Mouse (Mus musculus) midbrain, embryonic 13.5 days (tissue): ENCODE results near the gene 2610507B11Rik. TPM values are rescaled to one million over a fixed set of nuclear protein-coding genes. Genes with fewer than 3 reads are reported as not detected.
"Not testable (repeated sequence)": the region's sequence is repeated elsewhere in the genome, so short reads cannot be mapped to it uniquely, and the experiment has no call there.

Experiments used
- ATAC-seq: fragments of 200-750 bp; cut with Nextera tagmentation; 2 replicates; pipeline ENCODE4 v1.8.0; 2017; ENCODE audit warnings: mild to moderate bottlenecking, moderate TSS enrichment, moderate library complexity
- H3K27ac ChIP-seq: fragments of 300-500 bp; sonication (generic); 2 replicates; pipeline ENCODE4 v1.5.1; 2015; ENCODE audit warnings: inconsistent platforms, mild to moderate bottlenecking, moderate library complexity
- H3K27me3 ChIP-seq: fragments of 300-500 bp; sonication (generic); 2 replicates; pipeline ENCODE4 v1.6.1; 2015; ENCODE audit warnings: mild to moderate bottlenecking, inconsistent platforms
- H3K36me3 ChIP-seq: fragments of 300-500 bp; sonication (generic); 2 replicates; pipeline ENCODE4 v1.6.1; 2015; ENCODE audit warnings: mild to moderate bottlenecking, inconsistent platforms
- H3K4me1 ChIP-seq: fragments of 300-500 bp; sonication (generic); replicated peaks from 2 replicates; pipeline ENCODE4 v1.6.1; 2015; ENCODE audit warnings: inconsistent platforms
- H3K4me2 ChIP-seq: fragments of 300-500 bp; sonication (generic); replicated peaks from 2 replicates; pipeline ENCODE4 v1.6.1; 2015; ENCODE audit warnings: moderate library complexity, mild to moderate bottlenecking, inconsistent platforms
- H3K4me3 ChIP-seq: fragments of 300-500 bp; sonication (generic); replicated peaks from 2 replicates; pipeline ENCODE4 v1.5.1; 2015; ENCODE audit warnings: mild to moderate bottlenecking, inconsistent platforms
- H3K9ac ChIP-seq: fragments of 300-500 bp; sonication (generic); replicated peaks from 2 replicates; pipeline ENCODE4 v1.6.1; 2015; ENCODE audit warnings: mild to moderate bottlenecking, inconsistent platforms
- H3K9me3 ChIP-seq: fragments of 300-500 bp; sonication (generic); 2 replicates; pipeline ENCODE4 v1.6.1; 2016; ENCODE audit warnings: mild to moderate bottlenecking, inconsistent platforms
- WGBS: fragments of 180-500 bp; shearing (Covaris S2); methylation state at CpG from one replicate; pipeline ENCODE4 v1.1.7; 2015; 5-methylcytosine and 5-hydroxymethylcytosine counted together
- polyA plus RNA-seq: library from polyadenylated mRNA; unstranded; fragments of >200 nt; fragmentation: Nextera tagmentation; extraction: Ambion mirVana; gene quantifications from 2 replicates; pipeline ENCODE4 v1.2.1, GENCODE M21; 2015

The 2610507B11Rik gene
- polyA plus RNA-seq, 1 experiment from 2014 or later, result 62.3 TPM

- Histone ChIP-seq H3K27me3 (no peaks in the 10 kb centered on the region), H3K9me3 (no peaks in the 10 kb centered on the region), H3K4me2 (no peak overlapping the region; the same call in 1 of the 2 replicates), H3K36me3 (peaks cover 23% of the 10 kb centered on the region), H3K4me1 (peaks cover 52% of the 10 kb centered on the region), H3K9ac (no peak overlapping the region), H3K4me3 (0 out of 2 replicates have a peak overlapping the region, but pooled peaks have one; percentile 4), H3K27ac (no peak overlapping the region)
- no peak for ATAC-seq
- 67% methylated on average over 4 of the region's 4 CpGs for WGBS
These were observed 13.8 kb upstream of the 2610507B11Rik start for GRCm38 (mm10) chr11:78247727-78248140.

GRCm38 (mm10) chr11:78256618-78257017 lies 4.9 kb upstream of the 2610507B11Rik start:
- Histone ChIP-seq H3K4me2 (no peak overlapping the region), H3K4me3 (no peak overlapping the region), H3K27ac (no peak overlapping the region), H3K9ac (no peak overlapping the region), H3K36me3 (peaks cover 28% of the 10 kb centered on the region), H3K9me3 (no peaks in the 10 kb centered on the region), H3K27me3 (peaks cover 13% of the 10 kb centered on the region), H3K4me1 (no peaks in the 10 kb centered on the region)
- no peak for ATAC-seq
- WGBS, result 100% methylated on average over 1 of the region's 1 CpGs

GRCm38 (mm10) chr11:78260489-78261258 lies 878 bp upstream of the 2610507B11Rik start:
- WGBS, result 97% methylated on average over 2 of the region's 2 CpGs
- H3K9me3 ChIP-seq, result no peaks in the 10 kb centered on the region
- no peak overlapping the region for H3K9ac ChIP-seq
- H3K4me1 ChIP-seq, result peaks cover 16% of the 10 kb centered on the region
- no peak for ATAC-seq
- H3K36me3 ChIP-seq, result peaks cover 25% of the 10 kb centered on the region
- H3K27ac ChIP-seq, result no peak overlapping the region
- H3K4me3 ChIP-seq, result peak overlapping the region; percentile 87
- H3K27me3 ChIP-seq, result peaks cover 13% of the 10 kb centered on the region
- peak overlapping the region; percentile 82 for H3K4me2 ChIP-seq

GRCm38 (mm10) chr11:78262550-78262949 lies 998 bp downstream of the 2610507B11Rik start:
- H3K9ac ChIP-seq, result peak overlapping the region; percentile 83
- WGBS, result 4% methylated on average over 8 of the region's 8 CpGs
- no peaks in the 10 kb centered on the region for H3K9me3 ChIP-seq
- peak overlapping the region; percentile 87 for H3K4me3 ChIP-seq
- peak overlapping the region; percentile 82 for H3K4me2 ChIP-seq
- peaks cover 13% of the 10 kb centered on the region for H3K27me3 ChIP-seq
- peaks cover 16% of the 10 kb centered on the region for H3K4me1 ChIP-seq
- ATAC-seq, result no peak
- H3K36me3 ChIP-seq, result peaks cover 42% of the 10 kb centered on the region
- no peak overlapping the region for H3K27ac ChIP-seq

- 93% methylated on average over 6 of the region's 6 CpGs for WGBS
- H3K4me3 ChIP-seq, result no peak overlapping the region
- H3K4me1 ChIP-seq, result peaks cover 16% of the 10 kb centered on the region
- H3K4me2 ChIP-seq, result no peak overlapping the region
- no peak overlapping the region for H3K27ac ChIP-seq
- H3K9me3 ChIP-seq, result no peaks in the 10 kb centered on the region
- peaks cover 69% of the 10 kb centered on the region for H3K36me3 ChIP-seq
- H3K9ac ChIP-seq, result no peak overlapping the region
- no peak for ATAC-seq
- no peaks in the 10 kb centered on the region; the same call in 1 of the 2 replicates for H3K27me3 ChIP-seq
These were observed 4.0 kb downstream of the 2610507B11Rik start for GRCm38 (mm10) chr11:78265571-78265970.

GRCm38 (mm10) chr11:78271986-78272385 lies 10.4 kb downstream of the 2610507B11Rik start:
- no peak overlapping the region for H3K4me3 ChIP-seq
- H3K4me2 ChIP-seq, result no peak overlapping the region
- H3K9me3 ChIP-seq, result no peaks in the 10 kb centered on the region
- peaks cover 94% of the 10 kb centered on the region for H3K36me3 ChIP-seq
- 90% methylated on average over 13 of the region's 13 CpGs for WGBS
- H3K9ac ChIP-seq, result no peak overlapping the region
- no peak for ATAC-seq
- no peaks in the 10 kb centered on the region for H3K4me1 ChIP-seq
- no peak overlapping the region for H3K27ac ChIP-seq
- no peaks in the 10 kb centered on the region for H3K27me3 ChIP-seq

GRCm38 (mm10) chr11:78275596-78275995 lies 14.0 kb downstream of the 2610507B11Rik start:
- Histone ChIP-seq H3K4me1 (no peaks in the 10 kb centered on the region), H3K9ac (no peak overlapping the region), H3K4me3 (no peak overlapping the region), H3K27me3 (no peaks in the 10 kb centered on the region), H3K27ac (no peak overlapping the region), H3K4me2 (no peak overlapping the region), H3K36me3 (peaks cover 98% of the 10 kb centered on the region), H3K9me3 (no peaks in the 10 kb centered on the region)
- 93% methylated on average over 1 of the region's 1 CpGs for WGBS
- no peak for ATAC-seq

- H3K4me3 ChIP-seq, H3K9ac ChIP-seq, H3K27ac ChIP-seq, H3K4me1 ChIP-seq, H3K27me3 ChIP-seq, ATAC-seq, H3K4me2 ChIP-seq, H3K9me3 ChIP-seq: not testable (repeated sequence)
- peaks cover 100% of the 10 kb centered on the region for H3K36me3 ChIP-seq
- WGBS, result 91% methylated on average over 4 of the region's 4 CpGs
These were observed 14.6 kb downstream of the 2610507B11Rik start for GRCm38 (mm10) chr11:78276169-78276568.

- H3K4me2 ChIP-seq, result no peak overlapping the region
- no peak overlapping the region for H3K27ac ChIP-seq
- ATAC-seq, result no peak
- H3K27me3 ChIP-seq, result no peaks in the 10 kb centered on the region
- H3K9me3 ChIP-seq, result no peaks in the 10 kb centered on the region
- H3K9ac ChIP-seq, result no peak overlapping the region
- WGBS, result 93% methylated on average over 7 of the region's 7 CpGs
- H3K36me3 ChIP-seq, result peaks cover 100% of the 10 kb centered on the region
- no peaks in the 10 kb centered on the region for H3K4me1 ChIP-seq
- H3K4me3 ChIP-seq, result no peak overlapping the region
These were observed 17.3 kb downstream of the 2610507B11Rik start for GRCm38 (mm10) chr11:78278853-78279252.

- no peaks in the 10 kb centered on the region for H3K27me3 ChIP-seq
- H3K9me3 ChIP-seq, result no peaks in the 10 kb centered on the region
- H3K4me1 ChIP-seq, result no peaks in the 10 kb centered on the region
- no peak for ATAC-seq
- H3K9ac ChIP-seq, result no peak overlapping the region
- no peak overlapping the region for H3K4me2 ChIP-seq
- WGBS, result 90% methylated on average over 4 of the region's 4 CpGs
- peaks cover 100% of the 10 kb centered on the region for H3K36me3 ChIP-seq
- no peak overlapping the region for H3K4me3 ChIP-seq
- H3K27ac ChIP-seq, result no peak overlapping the region
These were observed 18.0 kb downstream of the 2610507B11Rik start for GRCm38 (mm10) chr11:78279586-78279985.

GRCm38 (mm10) chr11:78289146-78289763 lies 27.7 kb downstream of the 2610507B11Rik start:
- no peak overlapping the region for H3K4me3 ChIP-seq
- WGBS, result 92% methylated on average over 7 of the region's 7 CpGs

GRCm38 (mm10) chr11:78290654-78291053 lies 29.1 kb downstream of the 2610507B11Rik start, which contains the start of gene BC030499:
BC030499 (plus strand) TSS chr11:78290841.
- 94% methylated on average over 4 of the region's 4 CpGs for WGBS
- Histone ChIP-seq H3K27ac (no peak within 1 kb of the TSS), H3K9me3 (no peaks in the 10 kb centered on the region), H3K4me1 (no peaks in the 10 kb centered on the region), H3K4me2 (no peak within 1 kb of the TSS), H3K9ac (no peak within 1 kb of the TSS), H3K4me3 (no peak within 1 kb of the TSS), H3K36me3 (peaks cover 77% of the 10 kb centered on the region), H3K27me3 (no peaks in the 10 kb centered on the region)
- no peak for ATAC-seq

More at GRCm38 (mm10) chr11:78289146-78289763, 27.7 kb downstream of the 2610507B11Rik start:
- no peak for ATAC-seq
- H3K36me3 ChIP-seq, result peaks cover 91% of the 10 kb centered on the region
- no peak overlapping the region for H3K4me2 ChIP-seq
- H3K9me3 ChIP-seq, result no peaks in the 10 kb centered on the region
- H3K27me3 ChIP-seq, result no peaks in the 10 kb centered on the region
- no peaks in the 10 kb centered on the region for H3K4me1 ChIP-seq
- H3K27ac ChIP-seq, result no peak overlapping the region
- H3K9ac ChIP-seq, result no peak overlapping the region
